Mouse (Mus musculus) megakaryocyte, embryonic 14.5 days (primary cell): ENCODE measurements around the gene Adamts9. TPM values are rescaled to one million over a fixed set of nuclear protein-coding genes. Genes with fewer than 3 reads are reported as not detected.
A peak's percentile ranks its signal among the peaks of the same experiment; 100 is the strongest.

Experiments used
- H3K27me3 ChIP-seq: replicated peaks from 2 replicates; pipeline ENCODE3; 2012; ENCODE audit warnings: inconsistent platforms
- H3K36me3 ChIP-seq: replicated peaks from 2 replicates; pipeline ENCODE3; 2012; ENCODE audit warnings: low read length, inconsistent platforms, mixed read lengths
- H3K4me1 ChIP-seq: 2 replicates; pipeline ENCODE4 v1.6.1; 2012; ENCODE audit warnings: inconsistent platforms
- H3K4me3 ChIP-seq: replicated peaks from 2 replicates; pipeline ENCODE3; 2012; ENCODE audit warnings: moderate library complexity, mild to moderate bottlenecking, inconsistent platforms
- H3K9me3 ChIP-seq: 2 replicates; pipeline ENCODE4 v1.6.1; 2012; ENCODE audit warnings: inconsistent platforms
- FLI1 ChIP-seq: IDR thresholded peaks from 2 replicates; pipeline ENCODE4 v1.6.1; 2012; ENCODE audit warnings: low read length, inconsistent platforms, mixed read lengths
- GATA1 ChIP-seq: IDR thresholded peaks from 3 replicates; pipeline ENCODE4 v1.6.1; 2012; ENCODE audit warnings: mixed read lengths, low read length, inconsistent platforms, borderline replicate concordance
- polyA plus RNA-seq: library from polyadenylated mRNA; stranded (reverse); fragments of >175 nt; gene quantifications from 2 replicates; pipeline ENCODE4 v1.2.3, GENCODE M21; 2012; ENCODE audit warnings: low replicate concordance; ENCODE audit not compliant: insufficient read depth

Adamts9 gene
- polyA plus RNA-seq, 1 experiment, result not detected

- no peaks in the 10 kb centered on the region for H3K36me3 ChIP-seq
- no peak for TF ChIP-seq GATA1
- TF ChIP-seq FLI1, result no peak
- H3K9me3 ChIP-seq, result peaks cover 16% of the 10 kb centered on the region
- no peak overlapping the region for H3K4me3 ChIP-seq
- H3K27me3 ChIP-seq, result no peaks in the 10 kb centered on the region
- H3K4me1 ChIP-seq, result no peaks in the 10 kb centered on the region
Observed at GRCm38 (mm10) chr6:92817661-92818060, 125.6 kb downstream of the Adamts9 start.

- Histone ChIP-seq H3K4me3 (peak within 1 kb of the TSS; percentile 66), H3K36me3 (no peaks in the 10 kb centered on the region), H3K9me3 (peaks cover 10% of the 10 kb centered on the region), H3K4me1 (no peaks in the 10 kb centered on the region), H3K27me3 (no peaks in the 10 kb centered on the region)
- TF ChIP-seq FLI1 (no peak), GATA1 (no peak)
Observed at GRCm38 (mm10) chr6:92816311-92816751, 127.0 kb downstream of the Adamts9 start, which contains the start of gene A730049H05Rik. Gene A730049H05Rik, plus strand, starts transcription at chr6:92816478.

- Histone ChIP-seq H3K27me3 (no peaks in the 10 kb centered on the region), H3K4me3 (no peak overlapping the region), H3K4me1 (no peaks in the 10 kb centered on the region), H3K36me3 (no peaks in the 10 kb centered on the region), H3K9me3 (peaks cover 23% of the 10 kb centered on the region)
- no peak for TF ChIP-seq GATA1
Observed at GRCm38 (mm10) chr6:92812702-92813370, 130.5 kb downstream of the Adamts9 start.

- Histone ChIP-seq H3K9me3 (peaks cover 24% of the 10 kb centered on the region), H3K36me3 (no peaks in the 10 kb centered on the region), H3K4me3 (no peak overlapping the region), H3K4me1 (no peaks in the 10 kb centered on the region), H3K27me3 (no peaks in the 10 kb centered on the region)
- no peak for TF ChIP-seq GATA1
Observed at GRCm38 (mm10) chr6:92811566-92811965, 131.7 kb downstream of the Adamts9 start.

- H3K27me3 ChIP-seq, result no peaks in the 10 kb centered on the region
- no peak for TF ChIP-seq GATA1
- TF ChIP-seq FLI1, result no peak
- H3K4me1 ChIP-seq, result no peaks in the 10 kb centered on the region
- no peaks in the 10 kb centered on the region for H3K36me3 ChIP-seq
- H3K9me3 ChIP-seq, result peaks cover 20% of the 10 kb centered on the region
- no peak overlapping the region for H3K4me3 ChIP-seq
Observed at GRCm38 (mm10) chr6:92810628-92811027, 132.7 kb downstream of the Adamts9 start.

GRCm38 (mm10) chr6:92809818-92810217, 133.5 kb downstream of the Adamts9 start:
- Histone ChIP-seq H3K4me1 (no peaks in the 10 kb centered on the region), H3K36me3 (no peaks in the 10 kb centered on the region), H3K4me3 (no peak overlapping the region), H3K27me3 (no peaks in the 10 kb centered on the region), H3K9me3 (peaks cover 20% of the 10 kb centered on the region)
- TF ChIP-seq GATA1, result no peak
- no peak for TF ChIP-seq FLI1

- H3K9me3 ChIP-seq, result peaks cover 20% of the 10 kb centered on the region; the same call in 1 of the 2 replicates
- TF ChIP-seq FLI1 (no peak), GATA1 (no peak)
- no peak overlapping the region for H3K4me3 ChIP-seq
- no peaks in the 10 kb centered on the region for H3K27me3 ChIP-seq
- H3K36me3 ChIP-seq, result no peaks in the 10 kb centered on the region
- H3K4me1 ChIP-seq, result no peaks in the 10 kb centered on the region
Observed at GRCm38 (mm10) chr6:92804254-92804971, 138.9 kb downstream of the Adamts9 start.

- Histone ChIP-seq H3K4me1 (no peaks in the 10 kb centered on the region), H3K36me3 (no peaks in the 10 kb centered on the region), H3K9me3 (peaks cover 16% of the 10 kb centered on the region; the same call in 1 of the 2 replicates), H3K4me3 (no peak overlapping the region), H3K27me3 (no peaks in the 10 kb centered on the region)
- no peak for TF ChIP-seq GATA1
- no peak for TF ChIP-seq FLI1
Observed at GRCm38 (mm10) chr6:92803213-92803612, 140.1 kb downstream of the Adamts9 start.

- Histone ChIP-seq H3K4me1 (no peaks in the 10 kb centered on the region), H3K36me3 (no peaks in the 10 kb centered on the region), H3K27me3 (no peaks in the 10 kb centered on the region), H3K9me3 (peaks cover 18% of the 10 kb centered on the region), H3K4me3 (no peak overlapping the region)
- TF ChIP-seq GATA1, result no peak
- TF ChIP-seq FLI1, result no peak
Observed at GRCm38 (mm10) chr6:92802421-92802820, 140.9 kb downstream of the Adamts9 start.

- Histone ChIP-seq H3K4me1 (no peaks in the 10 kb centered on the region), H3K27me3 (no peaks in the 10 kb centered on the region), H3K9me3 (peaks cover 19% of the 10 kb centered on the region)
Observed at GRCm38 (mm10) chr6:92801462-92801861, 141.8 kb downstream of the Adamts9 start.

More at GRCm38 (mm10) chr6:92801462-92801861, 141.8 kb downstream of the Adamts9 start:
- Histone ChIP-seq H3K4me3 (no peak overlapping the region), H3K36me3 (no peaks in the 10 kb centered on the region)
- TF ChIP-seq GATA1 (no peak), FLI1 (no peak)
